Mouse (Mus musculus) bone marrow macrophage, adult 2 months (primary cell): ENCODE data around the gene 9230104L09Rik. TPM values are rescaled to one million over a fixed set of nuclear protein-coding genes. Genes with fewer than 3 reads are reported as not detected.

ENCODE experiments used
- H3K27ac ChIP-seq: 2 replicates; pipeline ENCODE4 v1.5.1; 2012; ENCODE audit warnings: low read depth, low read length; ENCODE audit not compliant: insufficient read depth
- H3K4me1 ChIP-seq: 2 replicates; pipeline ENCODE4 v1.6.1; 2012; ENCODE audit warnings: low read length; ENCODE audit not compliant: control insufficient read depth, insufficient read depth
- H3K4me3 ChIP-seq: 2 replicates; pipeline ENCODE4 v1.5.1; 2012; ENCODE audit warnings: mild to moderate bottlenecking, low read length, moderate library complexity; ENCODE audit not compliant: insufficient read depth
- CTCF ChIP-seq: IDR thresholded peaks from 2 replicates; pipeline ENCODE4 v1.5.1; 2012; ENCODE audit warnings: low read depth, mild to moderate bottlenecking, low read length, moderate library complexity
- POLR2A ChIP-seq: IDR thresholded peaks from 2 replicates; pipeline ENCODE4 v1.6.1; 2012; ENCODE audit warnings: mild to moderate bottlenecking, low read depth, low read length, borderline replicate concordance
- polyA plus RNA-seq: library from polyadenylated mRNA; stranded (reverse); fragments of >200 nt; gene quantifications from 2 replicates; pipeline ENCODE4 v1.2.4, GENCODE M21; 2012; ENCODE audit not compliant: missing spikeins, insufficient read depth, insufficient read length

Gene 9230104L09Rik
- polyA plus RNA-seq, 1 experiment, result not detected

DNA sequence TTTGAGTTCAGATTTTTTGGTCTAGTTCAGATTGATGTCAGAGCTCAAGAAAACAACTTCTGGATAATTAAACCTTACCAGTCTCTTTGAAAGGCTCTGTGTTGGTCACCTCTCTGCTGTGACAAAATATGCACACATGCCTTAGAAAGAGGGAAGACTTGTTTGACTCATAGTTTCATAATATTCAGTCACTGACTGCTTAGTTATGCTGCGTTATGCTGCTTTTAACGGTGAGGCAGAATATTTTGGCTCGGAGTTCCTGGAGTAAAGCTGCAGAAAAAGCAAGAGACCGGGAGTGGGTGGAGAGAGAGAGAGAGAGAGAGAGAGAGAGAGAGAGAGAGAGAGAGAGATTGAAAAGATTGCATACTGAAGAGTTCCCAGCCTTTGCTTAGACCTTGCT, 3.8 kb downstream of the 9230104L09Rik start:
- Histone ChIP-seq H3K4me1 (peaks cover 47% of the 10 kb centered on the region), H3K27ac (0 out of 2 replicates have a peak overlapping the region, but pooled peaks have one; percentile 28), H3K4me3 (no peak overlapping the region)
- TF ChIP-seq CTCF (no peak), POLR2A (no peak)

DNA sequence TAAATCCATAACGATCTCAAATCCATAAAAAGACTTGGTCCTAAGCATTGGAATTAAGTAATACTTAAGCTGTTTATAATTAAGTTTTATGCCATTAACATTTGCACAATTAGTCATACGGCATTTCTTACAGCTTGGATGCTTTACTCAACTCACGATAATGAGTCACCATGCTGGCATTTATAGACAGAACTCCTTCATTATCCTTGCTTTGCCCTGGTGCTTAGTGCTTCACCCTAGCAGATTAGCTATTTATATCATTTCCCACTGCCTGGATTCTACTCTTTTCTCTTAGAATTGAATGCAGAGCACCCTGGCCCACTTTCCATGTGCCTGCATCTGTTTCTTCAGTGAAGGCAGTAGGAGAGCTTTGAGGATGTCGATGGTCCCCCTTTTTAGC, 7.3 kb downstream of the 9230104L09Rik start:
- TF ChIP-seq POLR2A (no peak), CTCF (no peak)
- H3K4me1 ChIP-seq, result peaks cover 46% of the 10 kb centered on the region
- peak overlapping the region; percentile 27; the same call in 1 of the 2 replicates for H3K4me3 ChIP-seq
- H3K27ac ChIP-seq, result peak overlapping the region; percentile 88

DNA sequence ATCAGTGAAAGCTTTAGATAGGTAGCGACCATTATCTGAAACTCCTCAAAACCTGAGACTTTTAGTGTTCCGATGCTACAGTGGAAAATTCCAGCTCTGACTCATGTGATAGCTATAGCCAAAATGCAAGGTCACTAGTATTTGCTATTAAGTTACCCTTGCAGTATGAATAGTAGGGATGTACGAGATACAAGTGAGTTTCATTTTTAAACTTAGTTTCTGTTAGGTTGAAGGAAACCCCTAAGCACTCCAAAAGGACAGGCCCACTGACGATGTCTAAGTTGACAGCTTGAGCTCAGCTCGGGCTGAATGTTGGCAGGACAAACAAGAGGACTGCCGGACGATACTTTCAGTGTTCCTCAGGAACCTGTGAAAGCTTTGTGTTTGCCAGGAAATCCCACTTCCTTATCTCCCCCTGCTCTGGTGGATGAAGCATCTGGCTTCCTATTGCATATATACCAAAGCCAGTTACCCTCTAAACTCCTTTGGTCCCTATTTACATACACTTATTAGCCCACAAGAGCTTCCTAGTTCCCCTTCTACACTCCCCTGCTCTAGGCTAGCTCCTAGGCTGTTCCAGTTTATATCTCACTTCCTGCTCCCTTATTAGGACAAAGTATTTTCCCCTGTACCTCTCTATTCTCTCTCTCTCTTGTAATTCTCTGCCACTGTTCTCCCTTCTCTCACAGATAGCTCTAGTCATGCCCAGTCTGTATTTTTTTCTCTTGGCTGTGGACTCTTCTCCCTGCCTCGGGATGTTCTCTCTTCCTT, 8.0 kb downstream of the 9230104L09Rik start:
- no peak for TF ChIP-seq CTCF
- Histone ChIP-seq H3K27ac (peak overlapping the region; percentile 88), H3K4me1 (peaks cover 46% of the 10 kb centered on the region), H3K4me3 (peak overlapping the region; percentile 44)

DNA sequence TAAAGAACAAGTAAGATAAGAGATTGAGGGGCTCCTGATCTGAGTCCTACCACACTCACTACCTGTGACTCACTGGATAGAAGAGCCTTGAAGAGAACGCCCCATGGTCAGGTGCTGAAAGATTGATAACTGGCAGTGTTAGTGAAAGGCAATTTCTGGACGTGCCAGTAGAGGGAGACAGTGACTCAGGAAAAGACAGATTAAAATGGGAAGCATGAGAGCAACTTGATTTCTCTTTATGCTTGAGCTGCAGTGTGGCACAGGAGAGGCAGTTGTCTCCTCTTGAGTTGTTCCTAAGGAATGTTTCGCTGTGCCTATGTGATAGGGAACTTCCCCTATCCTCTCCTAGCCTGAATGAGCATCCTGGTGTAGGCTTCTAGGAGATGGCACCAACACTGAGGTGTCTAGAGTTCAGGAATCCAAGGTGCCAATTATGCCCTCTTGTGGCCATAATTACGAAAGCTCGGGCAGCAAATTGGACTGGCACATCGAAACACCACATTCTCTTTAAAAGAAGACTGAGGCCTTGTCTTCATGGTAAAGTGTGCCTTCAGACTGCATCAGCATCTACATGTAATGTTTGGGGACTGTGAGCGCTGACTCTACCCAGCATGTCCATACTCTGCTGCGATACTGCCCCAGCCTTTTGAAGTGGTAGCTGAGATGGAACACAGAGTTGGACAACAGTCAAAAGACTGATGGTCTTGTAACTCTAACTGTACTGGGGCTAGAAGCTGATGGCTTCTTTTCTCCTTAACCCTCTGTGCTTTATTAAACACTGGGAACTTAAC, 13.5 kb downstream of the 9230104L09Rik start:
- no peak overlapping the region for H3K4me3 ChIP-seq

DNA sequence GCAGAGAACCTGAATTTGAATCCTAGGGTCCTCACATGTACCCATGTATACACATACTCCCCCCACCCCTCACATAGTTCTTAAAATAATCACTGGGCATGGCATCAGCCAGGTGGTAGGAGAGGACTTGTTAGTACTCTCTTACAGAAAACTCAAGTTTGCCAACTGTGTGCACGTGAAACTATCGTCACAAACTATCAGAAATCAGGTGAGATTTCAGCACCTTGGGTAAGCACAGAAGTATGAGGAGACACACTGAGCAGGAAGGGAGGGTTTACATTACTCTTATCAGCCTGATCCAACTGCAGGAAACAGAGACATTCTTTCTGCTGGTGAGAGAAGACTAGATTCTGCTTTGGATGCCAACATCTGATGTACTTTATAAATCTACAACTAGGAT, 25.6 kb downstream of the 9230104L09Rik start:
- Histone ChIP-seq H3K4me1 (no peaks in the 10 kb centered on the region), H3K4me3 (no peak overlapping the region), H3K27ac (no peak overlapping the region)
- TF ChIP-seq POLR2A, result no peak

More for the DNA sequence above, 13.5 kb downstream of the 9230104L09Rik start:
- Histone ChIP-seq H3K27ac (no peak overlapping the region), H3K4me1 (peaks cover 10% of the 10 kb centered on the region)
- no peak for TF ChIP-seq POLR2A
- peak; percentile 89 for TF ChIP-seq CTCF

DNA sequence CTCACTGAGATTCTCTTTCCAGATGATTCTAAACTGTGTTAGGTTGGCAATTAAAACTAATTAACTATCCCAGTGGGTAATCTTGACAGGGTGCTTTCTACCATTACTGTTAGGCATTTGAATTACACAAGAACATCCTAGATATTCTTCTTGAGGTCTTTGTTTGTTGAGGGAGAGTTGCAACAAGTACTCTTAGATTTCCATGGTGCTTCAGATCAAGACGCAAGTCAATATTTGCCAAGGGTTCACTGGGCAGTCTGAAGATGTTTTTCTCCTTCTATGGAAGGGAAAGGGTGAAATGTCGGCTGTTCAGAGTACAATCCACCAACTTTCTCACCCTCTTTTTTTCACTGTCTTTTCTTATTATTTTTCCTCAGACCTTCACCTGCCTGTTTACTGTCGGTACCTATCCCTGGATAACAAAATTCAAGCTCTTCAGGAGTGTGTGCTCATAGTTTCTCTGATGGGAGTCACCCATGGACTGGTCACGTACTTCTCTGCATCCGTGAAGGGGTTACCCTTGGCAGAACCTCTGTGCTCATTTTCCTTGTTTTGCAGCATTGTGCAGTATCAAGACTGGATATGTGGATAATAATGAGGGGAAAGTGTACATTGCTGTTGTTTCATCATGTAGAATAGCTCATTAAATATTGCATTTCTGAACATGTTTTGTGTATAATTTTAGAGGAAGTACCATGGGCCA, 26.6 kb downstream of the 9230104L09Rik start:
- no peak overlapping the region for H3K4me3 ChIP-seq
- TF ChIP-seq CTCF (no peak), POLR2A (no peak)
- H3K27ac ChIP-seq, result no peak overlapping the region
- no peaks in the 10 kb centered on the region for H3K4me1 ChIP-seq

DNA sequence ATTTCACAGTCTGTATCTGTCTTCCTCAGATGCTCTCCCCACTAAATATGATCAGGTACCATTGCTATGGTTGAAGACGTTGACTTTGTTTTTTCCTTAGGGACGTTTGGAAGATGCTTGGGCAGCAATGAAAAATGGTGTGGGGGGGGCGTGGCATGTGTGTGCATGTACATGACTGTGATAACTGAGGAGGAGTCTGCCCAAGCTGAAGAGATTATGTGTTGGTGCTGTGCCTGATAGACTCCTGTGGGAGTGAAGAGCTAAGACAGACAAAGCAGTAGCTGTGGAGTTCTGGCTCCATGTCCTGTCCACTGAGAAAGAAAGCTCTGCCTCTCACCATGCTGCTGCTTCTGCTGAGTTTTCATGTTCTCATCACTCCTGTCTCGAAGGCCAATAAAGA, 29.9 kb downstream of the 9230104L09Rik start, which contains the start of gene Cst9:
TSS of gene Cst9 (plus strand) at position 236 of the 400 bp plus-strand sequence.
- TF ChIP-seq POLR2A (no peak), CTCF (no peak)
- no peak within 1 kb of the TSS for H3K27ac ChIP-seq
- no peak within 1 kb of the TSS for H3K4me3 ChIP-seq
- no peaks in the 10 kb centered on the region for H3K4me1 ChIP-seq

DNA sequence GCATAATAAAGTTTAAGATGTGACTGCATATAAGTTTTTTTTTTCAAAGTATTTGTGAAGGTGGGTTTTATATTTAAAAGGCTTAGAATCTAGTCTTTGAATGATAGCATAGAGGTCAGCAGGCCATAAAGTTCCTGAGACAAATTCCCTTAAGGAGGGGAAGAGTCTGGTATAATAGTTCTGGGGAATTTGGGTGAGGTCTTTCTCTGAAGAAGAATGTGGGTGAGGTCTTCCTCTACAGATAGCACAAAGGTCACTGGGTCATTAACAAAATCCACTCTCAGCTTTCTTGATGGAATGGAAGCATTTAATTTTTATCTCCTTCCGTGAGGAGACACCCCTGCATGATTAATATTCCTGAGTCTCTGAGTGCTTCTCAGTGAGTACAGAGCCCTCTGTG, 38.9 kb downstream of the 9230104L09Rik start:
- no peaks in the 10 kb centered on the region for H3K4me1 ChIP-seq

DNA sequence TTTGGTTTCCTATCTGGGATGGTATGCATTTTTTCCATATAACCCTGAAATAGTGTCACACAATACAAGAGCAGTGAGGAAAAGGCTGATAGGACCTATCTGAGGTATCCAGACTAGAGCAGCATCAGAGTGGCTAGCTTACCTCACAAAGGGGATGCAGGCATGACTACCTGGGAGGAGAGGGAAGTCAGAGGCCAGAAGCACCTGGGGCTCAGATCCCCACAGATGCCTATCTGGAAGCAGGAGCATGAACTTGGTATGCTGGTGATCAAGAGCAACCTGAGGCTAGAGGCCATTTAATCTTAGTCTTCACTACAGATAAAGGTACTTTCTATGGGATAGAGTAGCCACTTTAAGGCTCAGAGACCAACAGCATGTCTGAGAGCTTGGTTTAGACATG, 44.9 kb downstream of the 9230104L09Rik start, which contains the start of gene Cst13:
TSS of gene Cst13 (plus strand) at position 173 of the 400 bp plus-strand sequence.
- Histone ChIP-seq H3K4me3 (no peak within 1 kb of the TSS), H3K27ac (no peak within 1 kb of the TSS), H3K4me1 (no peaks in the 10 kb centered on the region)
- no peak for TF ChIP-seq CTCF
- TF ChIP-seq POLR2A, result no peak

More for the DNA sequence above, 38.9 kb downstream of the 9230104L09Rik start:
- no peak for TF ChIP-seq POLR2A
- TF ChIP-seq CTCF, result no peak
- Histone ChIP-seq H3K4me3 (no peak overlapping the region), H3K27ac (no peak overlapping the region)
